Mouse (Mus musculus): ENCODE data around the gene Pcnx3.

DNA sequence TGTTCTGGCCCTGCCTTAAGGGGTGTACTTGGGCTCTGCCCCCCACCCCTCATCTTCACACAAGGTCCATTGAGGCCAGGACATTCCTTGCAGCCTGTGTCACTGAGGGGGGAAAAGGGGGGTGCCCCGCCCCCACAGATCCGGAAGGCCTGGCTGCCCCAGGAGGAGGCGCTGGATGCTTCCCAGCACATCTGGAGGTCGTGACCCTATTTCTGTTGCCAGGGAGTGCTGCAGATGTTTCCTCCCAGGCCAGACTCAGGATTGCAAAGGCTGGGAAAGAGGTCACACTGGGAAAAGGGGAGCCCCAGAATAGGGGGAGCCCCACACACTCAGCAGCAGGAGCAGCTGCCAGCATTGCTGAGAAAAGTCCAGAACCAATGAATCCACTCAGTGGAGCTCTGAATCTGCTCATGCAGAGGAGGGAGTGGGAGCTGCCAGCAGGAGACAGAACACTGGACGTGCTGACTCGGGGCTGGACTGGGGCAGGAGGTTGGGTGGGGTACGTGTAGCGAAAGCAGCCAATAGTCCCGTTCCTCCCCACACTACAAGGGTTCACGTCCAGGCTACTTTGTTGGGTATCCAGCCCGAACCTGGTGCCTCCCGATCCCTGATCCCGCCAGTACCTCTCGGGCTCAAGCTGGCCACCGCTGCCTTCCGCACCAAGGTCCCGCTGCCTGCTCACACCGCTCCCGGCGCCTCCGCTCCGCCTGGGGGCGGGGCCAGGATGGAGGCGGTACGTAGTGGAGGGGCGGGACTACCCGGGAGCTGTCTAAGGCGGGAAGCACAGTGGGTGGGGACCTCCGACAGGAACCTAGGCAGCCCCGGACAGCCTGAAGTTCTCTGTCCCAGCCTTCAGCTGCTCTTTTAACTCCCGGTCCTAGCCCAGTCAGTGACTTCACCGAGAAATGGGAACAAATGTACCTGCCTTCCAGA, 25.5 kb downstream of the Pcnx3 start, which contains the start of gene Sipa1:
- TF ChIP-seq CTCF (IDR thresholded peaks at IDR 0.05) (peak; percentile 29; the same call in 1 of the 2 replicates), EP300 (IDR thresholded peaks at IDR 0.05) (no peak)

All from lung, postnatal 0 days (tissue).